Mouse (Mus musculus) intestine, embryonic 16.5 days (tissue): ENCODE results near the gene Wdr48. TPM values are rescaled to one million over a fixed set of nuclear protein-coding genes. Genes with fewer than 3 reads are reported as not detected.

Experiments
- ATAC-seq: fragments of 200-750 bp; cut with Nextera tagmentation; 2 replicates; pipeline ENCODE4 v1.8.0; 2017; ENCODE audit warnings: moderate TSS enrichment, moderate library complexity
- H3K27ac ChIP-seq: fragments of 300-500 bp; sonication (generic); 2 replicates; pipeline ENCODE4 v1.5.1; 2014; ENCODE audit warnings: mild to moderate bottlenecking, low read length
- H3K27me3 ChIP-seq: fragments of 300-500 bp; sonication (generic); replicated peaks from 2 replicates; pipeline ENCODE4 v1.6.1; 2014; ENCODE audit warnings: low read length, control low read depth, mixed read lengths; ENCODE audit not compliant: control insufficient read depth, insufficient read depth
- H3K36me3 ChIP-seq: fragments of 300-500 bp; sonication (generic); 2 replicates; pipeline ENCODE4 v1.6.1; 2014; ENCODE audit warnings: low read length, control low read depth; ENCODE audit not compliant: control insufficient read depth, insufficient read depth
- H3K4me1 ChIP-seq: fragments of 300-500 bp; sonication (generic); 2 replicates; pipeline ENCODE4 v1.6.1; 2014; ENCODE audit warnings: low read length, control low read depth, mixed read lengths; ENCODE audit not compliant: control insufficient read depth, insufficient read depth
- H3K4me2 ChIP-seq: fragments of 300-500 bp; sonication (generic); 2 replicates; pipeline ENCODE4 v1.6.1; 2014; ENCODE audit warnings: low read depth, low read length, control low read depth
- H3K4me3 ChIP-seq: fragments of 300-500 bp; sonication (generic); 2 replicates; pipeline ENCODE4 v1.5.1; 2014; ENCODE audit warnings: mild to moderate bottlenecking, low read length
- H3K9ac ChIP-seq: fragments of 300-500 bp; sonication (generic); 2 replicates; pipeline ENCODE4 v1.6.1; 2014; ENCODE audit warnings: low read depth, low read length
- H3K9me3 ChIP-seq: fragments of 300-500 bp; sonication (generic); 2 replicates; pipeline ENCODE4 v1.6.1; 2016; ENCODE audit warnings: low read length, control low read depth; ENCODE audit not compliant: control insufficient read depth
- WGBS: fragments of 180-500 bp; shearing (Covaris S2); extraction: QIAGEN DNeasy Blood & Tissue Kit; methylation state at CpG from one replicate; pipeline ENCODE4 v1.1.7; 2014; 5-methylcytosine and 5-hydroxymethylcytosine counted together
- polyA plus RNA-seq: library from polyadenylated mRNA; unstranded; fragments of >200 nt; fragmentation: Nextera tagmentation; extraction: Ambion mirVana; gene quantifications from 2 replicates; pipeline ENCODE4 v1.2.1, GENCODE M21; 2015

Wdr48 gene
- polyA plus RNA-seq, 1 experiment from 2014 or later, result 36.7 TPM

DNA sequence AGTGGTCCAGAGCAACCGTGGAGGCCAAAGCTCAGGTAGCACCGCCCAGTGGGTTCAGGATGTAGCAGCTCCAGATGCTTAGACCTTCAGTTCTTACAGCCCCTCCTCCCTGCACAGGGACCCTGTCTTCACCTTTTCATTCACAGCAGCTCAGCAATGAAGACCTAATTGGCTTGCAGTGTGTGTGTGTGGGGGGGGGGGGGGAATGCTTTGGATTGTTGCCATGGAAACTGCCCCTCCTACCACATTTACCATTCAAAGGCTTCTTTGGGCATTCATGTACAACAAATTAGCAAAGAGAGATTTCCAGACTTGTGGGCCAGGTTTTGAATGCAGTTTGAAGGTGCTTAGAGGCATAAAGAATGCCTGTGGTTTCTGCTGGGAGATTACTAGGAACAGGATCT lies 5.8 kb upstream of the Wdr48 start:
- Histone ChIP-seq H3K4me2 (no peak overlapping the region), H3K9me3 (no peaks in the 10 kb centered on the region), H3K4me1 (no peaks in the 10 kb centered on the region), H3K27ac (no peak overlapping the region), H3K27me3 (no peaks in the 10 kb centered on the region), H3K4me3 (no peak overlapping the region), H3K36me3 (no peaks in the 10 kb centered on the region), H3K9ac (no peak overlapping the region)
- WGBS, result 59% methylated on average over 2 of the region's 2 CpGs
- ATAC-seq, result no peak

DNA sequence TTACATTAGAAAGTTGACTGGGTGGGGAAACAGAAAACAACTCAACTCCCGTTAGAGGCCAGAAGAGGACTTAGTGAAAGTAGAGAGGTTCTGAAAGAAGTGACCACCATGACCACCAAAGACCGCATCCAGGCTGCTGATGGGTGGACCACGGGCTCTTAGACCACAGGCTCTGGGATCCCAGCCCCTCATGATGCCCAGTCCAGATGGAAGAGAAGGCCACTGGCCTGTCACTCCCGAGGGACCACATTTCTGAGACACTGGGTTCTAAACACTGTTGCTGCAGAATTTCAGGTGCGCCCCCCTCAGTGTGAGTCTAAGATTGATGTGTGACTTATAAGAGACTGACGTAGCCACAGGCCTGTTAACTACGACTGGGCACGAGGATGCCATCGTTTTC lies 5.2 kb upstream of the Wdr48 start:
- no peak overlapping the region for H3K27ac ChIP-seq
- H3K4me1 ChIP-seq, result peaks cover 2% of the 10 kb centered on the region; the same call in 1 of the 2 replicates
- 89% methylated on average over 9 of the region's 9 CpGs for WGBS
- no peaks in the 10 kb centered on the region for H3K27me3 ChIP-seq
- H3K9me3 ChIP-seq, result no peaks in the 10 kb centered on the region
- ATAC-seq, result no peak
- H3K4me2 ChIP-seq, result no peak overlapping the region
- no peaks in the 10 kb centered on the region for H3K36me3 ChIP-seq
- H3K4me3 ChIP-seq, result no peak overlapping the region
- no peak overlapping the region for H3K9ac ChIP-seq

DNA sequence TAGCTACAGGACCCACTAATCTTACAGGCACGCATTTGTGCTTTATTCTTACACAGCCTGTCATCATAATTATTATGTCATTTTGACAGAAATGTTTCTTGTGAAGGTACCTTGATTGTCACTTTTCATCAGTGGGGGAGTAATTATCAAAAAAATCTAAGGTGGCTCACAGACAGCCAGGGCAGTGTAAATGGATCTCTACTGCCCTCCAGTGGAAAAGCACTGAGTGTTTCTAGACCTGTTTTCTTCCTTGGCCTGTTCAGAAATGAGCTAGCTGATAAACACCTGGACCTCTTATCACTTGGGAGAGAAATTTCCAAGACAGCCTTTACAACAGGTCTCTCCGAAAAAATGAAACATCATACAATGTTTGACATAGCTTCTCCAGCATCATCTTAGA lies 4.0 kb upstream of the Wdr48 start:
- no peak for ATAC-seq
- Histone ChIP-seq H3K27ac (no peak overlapping the region), H3K9ac (no peak overlapping the region), H3K4me3 (no peak overlapping the region), H3K4me2 (no peak overlapping the region), H3K36me3 (no peaks in the 10 kb centered on the region), H3K27me3 (no peaks in the 10 kb centered on the region), H3K4me1 (peaks cover 5% of the 10 kb centered on the region), H3K9me3 (no peaks in the 10 kb centered on the region)
- WGBS, result 43% methylated on average over 2 of the region's 2 CpGs

DNA sequence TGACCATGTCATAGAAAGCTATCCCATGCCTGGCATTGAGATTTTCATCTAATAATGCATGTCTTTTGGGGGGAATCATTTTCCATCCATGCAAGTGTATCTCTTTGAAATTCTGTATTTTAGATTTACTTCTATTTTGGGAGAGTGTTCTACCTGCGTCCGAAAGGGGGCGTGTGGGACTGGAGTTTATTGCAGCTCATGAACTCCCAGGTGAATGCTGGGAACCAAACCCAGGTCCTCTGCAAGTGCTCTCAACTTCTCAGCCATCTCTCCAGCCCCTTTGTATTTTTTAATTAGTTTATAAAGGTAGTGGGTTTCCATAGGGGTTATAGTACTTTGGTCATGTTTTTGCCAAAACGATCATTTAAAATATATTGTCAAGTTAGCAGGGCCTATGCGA lies 797 bp upstream of the Wdr48 start:
- ATAC-seq, result no peak
- WGBS, result 84% methylated on average over 5 of the region's 5 CpGs
- Histone ChIP-seq H3K9me3 (no peaks in the 10 kb centered on the region), H3K36me3 (no peaks in the 10 kb centered on the region), H3K4me2 (peak overlapping the region; percentile 64; the same call in 1 of the 2 replicates), H3K4me1 (peaks cover 11% of the 10 kb centered on the region), H3K9ac (no peak overlapping the region), H3K27me3 (no peaks in the 10 kb centered on the region), H3K4me3 (no peak overlapping the region), H3K27ac (no peak overlapping the region)

DNA sequence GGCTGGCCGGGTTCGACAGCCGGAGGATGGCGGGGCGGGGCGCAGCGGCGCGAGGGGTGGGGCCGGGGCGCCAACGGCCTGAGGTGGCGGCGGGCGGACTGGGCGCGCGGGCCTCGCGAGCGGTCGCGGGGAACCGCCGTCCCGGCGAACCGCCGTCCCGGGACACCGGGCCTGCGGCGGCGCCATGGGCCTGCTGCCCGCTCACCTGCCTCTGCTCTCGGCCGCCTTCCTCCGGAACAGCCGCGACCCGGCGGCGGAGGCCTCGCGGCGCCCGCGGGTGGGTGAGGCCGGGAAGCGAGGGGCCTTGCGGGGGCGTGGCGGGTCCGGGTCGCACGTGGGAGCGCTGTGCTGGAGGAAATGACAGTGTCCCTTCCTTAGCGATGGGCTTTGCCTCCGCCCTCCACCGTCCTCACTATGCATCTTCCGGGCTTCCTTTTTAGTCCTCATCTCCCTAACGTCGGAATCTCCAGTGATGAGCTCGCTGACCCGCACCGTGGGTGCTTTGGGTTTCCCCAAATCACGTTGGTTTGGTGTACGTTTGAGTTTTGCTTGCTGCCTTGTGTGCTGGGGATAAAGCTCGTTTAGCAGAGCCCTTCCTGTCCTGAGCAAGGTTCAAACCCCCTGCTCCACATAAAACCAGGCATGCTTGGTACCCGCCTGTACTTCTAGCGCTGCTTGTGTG lies 503 bp downstream of the Wdr48 start:
- peaks cover 11% of the 10 kb centered on the region for H3K4me1 ChIP-seq
- H3K4me3 ChIP-seq, result peak overlapping the region; percentile 75
- no peaks in the 10 kb centered on the region for H3K27me3 ChIP-seq
- peak overlapping the region; percentile 85 for H3K4me2 ChIP-seq
- no peaks in the 10 kb centered on the region for H3K36me3 ChIP-seq
- H3K9me3 ChIP-seq, result no peaks in the 10 kb centered on the region
- peak overlapping the region; percentile 80 for H3K9ac ChIP-seq
- no peak overlapping the region for H3K27ac ChIP-seq
- 2% methylated on average over 59 of the region's 71 CpGs for WGBS
- peak; percentile 89 for ATAC-seq

DNA sequence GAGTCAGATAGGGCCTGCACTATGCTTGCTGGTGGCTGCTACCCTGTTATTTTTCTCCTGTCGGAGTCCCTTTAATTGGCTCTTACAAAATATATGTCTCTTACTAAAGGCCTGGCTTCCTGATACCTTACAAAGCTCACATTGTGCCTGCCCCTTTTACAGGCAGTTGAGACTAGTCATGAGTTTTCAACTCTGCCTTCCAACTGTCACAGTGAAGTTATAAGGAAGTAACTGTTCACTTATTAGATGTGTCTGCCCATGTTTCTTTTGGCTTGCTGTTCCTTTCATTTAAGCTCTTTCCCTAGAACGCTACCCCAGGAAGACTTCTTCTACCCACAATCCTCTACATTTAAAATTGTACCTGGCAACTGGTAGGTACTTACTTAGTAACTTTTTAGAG lies 4.8 kb downstream of the Wdr48 start:
- Histone ChIP-seq H3K36me3 (0 out of 2 replicates have a peak, but pooled peaks cover 5% of the 10 kb centered on the region), H3K9me3 (no peaks in the 10 kb centered on the region), H3K27me3 (no peaks in the 10 kb centered on the region), H3K4me2 (no peak overlapping the region), H3K27ac (no peak overlapping the region), H3K4me3 (no peak overlapping the region), H3K4me1 (peaks cover 9% of the 10 kb centered on the region), H3K9ac (no peak overlapping the region)
- ATAC-seq, result no peak
- WGBS, result 89% methylated on average over 2 of the region's 2 CpGs

DNA sequence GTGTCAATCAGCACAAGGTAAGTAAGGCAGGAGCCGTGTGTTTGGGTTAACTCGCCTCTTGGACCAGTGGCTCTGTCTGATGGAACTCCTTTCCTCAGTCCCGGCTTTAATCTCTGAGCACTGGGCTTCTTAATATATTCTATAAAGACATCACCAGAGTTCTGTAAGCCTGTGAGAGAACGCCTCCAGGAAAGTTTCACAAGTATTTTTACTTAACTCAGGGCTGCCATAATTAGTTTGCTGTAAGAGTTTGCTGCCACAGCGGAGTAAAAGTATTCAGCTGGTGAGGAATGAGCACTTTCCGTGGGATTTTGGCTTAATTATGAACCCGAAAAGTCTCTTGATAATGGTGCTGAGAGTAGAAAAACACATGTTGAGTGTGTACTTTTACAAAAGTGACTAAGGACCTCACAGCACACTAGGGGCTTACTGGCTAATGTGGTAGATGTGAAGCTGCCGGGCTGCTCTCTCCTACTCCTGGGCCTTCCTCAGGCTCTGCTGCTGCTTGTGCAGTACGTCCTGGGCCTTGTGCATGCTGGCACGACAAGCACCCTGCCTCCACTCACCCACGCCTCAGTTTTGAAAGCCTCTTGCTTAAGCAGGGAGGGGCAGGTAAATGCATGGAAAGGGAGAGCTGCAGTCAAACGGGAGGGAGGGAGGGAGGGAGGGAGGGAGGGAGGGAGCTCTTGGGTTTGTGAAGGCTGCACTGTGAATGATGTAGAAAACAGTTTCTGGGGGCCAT lies 7.9 kb downstream of the Wdr48 start:
- no peaks in the 10 kb centered on the region for H3K4me1 ChIP-seq
- 85% methylated on average over 12 of the region's 12 CpGs for WGBS
- no peak overlapping the region for H3K4me3 ChIP-seq
- peaks cover 17% of the 10 kb centered on the region for H3K36me3 ChIP-seq
- H3K27ac ChIP-seq, result no peak overlapping the region
- no peak overlapping the region for H3K9ac ChIP-seq
- no peak for ATAC-seq
- H3K4me2 ChIP-seq, result no peak overlapping the region
- no peaks in the 10 kb centered on the region for H3K27me3 ChIP-seq
- H3K9me3 ChIP-seq, result no peaks in the 10 kb centered on the region

DNA sequence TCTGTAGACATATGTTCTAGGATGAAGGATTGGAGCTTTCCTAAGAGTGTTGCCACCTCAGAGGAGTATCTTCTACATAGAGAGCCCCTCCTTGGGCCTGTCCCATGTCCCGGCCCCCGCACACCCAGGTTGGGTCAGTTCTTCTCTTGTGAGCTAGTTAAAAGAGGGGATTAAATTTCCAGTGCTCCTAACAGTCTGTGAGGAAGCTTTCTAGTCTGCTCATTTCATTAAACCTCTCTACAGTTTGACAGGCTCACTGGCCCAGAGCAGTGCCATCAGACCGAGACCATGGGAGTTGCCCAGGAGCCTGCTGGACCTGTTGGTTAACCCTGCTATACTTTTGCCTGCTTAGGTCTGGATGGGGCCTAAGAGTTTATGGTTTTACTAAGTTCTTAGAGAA lies 14.0 kb downstream of the Wdr48 start:
- 94% methylated on average over 3 of the region's 3 CpGs for WGBS
- H3K27ac ChIP-seq, result no peak overlapping the region

DNA sequence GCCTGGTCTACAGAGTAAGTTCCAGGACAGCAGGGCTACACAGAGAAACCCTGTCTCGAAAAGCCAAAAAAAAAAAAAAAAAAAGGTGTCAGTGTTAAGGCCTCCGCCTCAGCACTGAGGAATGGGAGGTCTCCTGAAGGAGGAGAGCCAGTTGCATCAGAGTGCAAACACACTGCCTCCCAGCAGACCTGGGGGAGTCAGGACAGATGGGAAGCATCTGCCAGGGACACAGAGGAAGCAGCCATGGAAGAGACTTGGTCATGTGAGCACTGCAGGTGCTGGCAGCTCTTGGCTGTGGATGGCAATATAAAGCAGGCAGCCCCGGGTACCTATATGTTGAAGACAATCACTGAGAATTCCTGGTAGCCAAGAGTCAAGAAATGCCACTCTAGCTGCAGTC lies 15.3 kb downstream of the Wdr48 start:
- Histone ChIP-seq H3K4me2 (no peak overlapping the region), H3K36me3 (peaks cover 34% of the 10 kb centered on the region), H3K4me1 (no peaks in the 10 kb centered on the region), H3K27ac (no peak overlapping the region), H3K4me3 (no peak overlapping the region), H3K9me3 (no peaks in the 10 kb centered on the region), H3K27me3 (no peaks in the 10 kb centered on the region), H3K9ac (no peak overlapping the region)
- WGBS, result 88% methylated on average over 3 of the region's 3 CpGs
- no peak for ATAC-seq

More for the DNA sequence above, 14.0 kb downstream of the Wdr48 start:
- H3K4me1 ChIP-seq, result no peaks in the 10 kb centered on the region
- no peaks in the 10 kb centered on the region for H3K27me3 ChIP-seq
- no peak overlapping the region for H3K9ac ChIP-seq
- ATAC-seq, result no peak
- no peak overlapping the region for H3K4me3 ChIP-seq
- no peak overlapping the region for H3K4me2 ChIP-seq
- no peaks in the 10 kb centered on the region for H3K9me3 ChIP-seq
- peaks cover 37% of the 10 kb centered on the region for H3K36me3 ChIP-seq
